Mouse (Mus musculus) telencephalon, adult 2 months (tissue): ENCODE results near the gene Prune2.

Source experiments
- DNase-seq: peaks from one replicate; pipeline ENCODE4 v3.0.0-alpha.2; 2011; ENCODE audit warnings: low read depth, low spot score

Prune2 gene

DNA sequence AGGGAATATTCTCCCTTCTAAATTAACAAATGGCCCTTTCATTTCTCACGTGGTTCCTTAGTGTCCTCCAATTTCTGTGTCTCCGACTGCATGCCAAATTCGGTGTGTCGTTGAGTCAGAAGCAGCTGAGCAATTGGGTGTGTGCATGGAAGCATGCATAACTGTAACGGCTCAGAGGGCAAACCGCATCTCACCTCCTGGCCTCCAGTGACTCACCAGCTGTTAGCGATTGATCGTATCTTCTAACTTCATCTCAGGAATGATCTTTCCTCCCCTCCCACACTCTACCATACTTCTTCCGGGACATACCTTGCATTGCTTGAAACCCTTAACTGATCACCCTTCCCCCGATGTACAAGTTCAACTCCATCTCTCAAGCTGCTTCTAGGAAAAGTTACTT lies 300.9 kb downstream of the Prune2 start:
- DNase-seq: no peak

DNA sequence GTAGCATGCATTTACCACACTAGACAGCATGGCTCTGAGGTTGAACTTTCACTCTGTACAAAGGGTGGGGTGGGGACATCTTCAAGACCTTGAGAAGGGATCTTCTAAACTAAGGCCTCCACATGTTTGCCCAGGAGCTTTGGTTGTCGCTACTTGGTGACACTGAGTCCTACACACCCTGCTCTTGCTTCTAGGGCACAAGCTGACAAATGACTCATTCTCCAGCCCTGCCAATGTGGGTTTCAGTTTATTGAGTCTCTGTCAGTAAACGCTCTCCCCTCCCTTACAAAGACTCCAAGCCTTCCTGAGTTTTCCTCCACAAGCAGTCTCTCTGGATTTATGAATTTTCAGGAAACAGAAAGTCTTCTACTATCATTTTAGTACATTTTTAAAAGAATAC lies 307.3 kb downstream of the Prune2 start:
- DNase-seq: no peak

DNA sequence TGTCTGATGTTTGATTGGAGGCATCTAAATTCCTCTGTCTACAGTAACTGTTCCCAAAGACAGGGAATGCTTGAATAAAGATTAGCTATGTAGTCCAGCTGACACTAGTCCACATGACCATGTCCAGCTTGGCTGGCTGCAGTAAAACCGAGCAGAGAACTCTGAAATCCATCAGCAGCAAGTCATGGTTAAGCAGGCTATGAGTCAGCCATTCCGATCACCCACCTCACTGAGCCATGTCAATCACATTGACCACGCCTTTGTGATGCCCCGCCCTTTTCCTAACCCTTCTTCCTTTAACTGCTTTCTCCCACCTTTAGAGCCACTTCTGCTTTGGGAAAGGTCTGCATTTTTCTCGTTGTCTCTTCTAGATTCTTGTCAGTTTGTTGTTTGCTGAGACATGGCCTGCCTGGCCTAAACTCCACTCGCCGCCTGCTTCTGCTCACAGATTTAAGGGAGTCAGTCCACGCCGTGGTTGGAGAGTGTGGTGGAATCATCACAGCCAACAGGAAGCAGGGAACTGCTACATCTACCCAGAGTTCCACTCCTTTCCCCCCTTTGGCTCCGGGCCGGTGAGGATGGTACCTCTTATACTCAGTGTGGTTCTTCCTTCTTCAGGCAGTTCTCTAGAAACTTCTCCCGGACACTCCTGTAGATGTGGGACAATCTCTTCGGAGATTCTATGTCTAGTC lies 307.9 kb downstream of the Prune2 start:
- DNase-seq: no peak

DNA sequence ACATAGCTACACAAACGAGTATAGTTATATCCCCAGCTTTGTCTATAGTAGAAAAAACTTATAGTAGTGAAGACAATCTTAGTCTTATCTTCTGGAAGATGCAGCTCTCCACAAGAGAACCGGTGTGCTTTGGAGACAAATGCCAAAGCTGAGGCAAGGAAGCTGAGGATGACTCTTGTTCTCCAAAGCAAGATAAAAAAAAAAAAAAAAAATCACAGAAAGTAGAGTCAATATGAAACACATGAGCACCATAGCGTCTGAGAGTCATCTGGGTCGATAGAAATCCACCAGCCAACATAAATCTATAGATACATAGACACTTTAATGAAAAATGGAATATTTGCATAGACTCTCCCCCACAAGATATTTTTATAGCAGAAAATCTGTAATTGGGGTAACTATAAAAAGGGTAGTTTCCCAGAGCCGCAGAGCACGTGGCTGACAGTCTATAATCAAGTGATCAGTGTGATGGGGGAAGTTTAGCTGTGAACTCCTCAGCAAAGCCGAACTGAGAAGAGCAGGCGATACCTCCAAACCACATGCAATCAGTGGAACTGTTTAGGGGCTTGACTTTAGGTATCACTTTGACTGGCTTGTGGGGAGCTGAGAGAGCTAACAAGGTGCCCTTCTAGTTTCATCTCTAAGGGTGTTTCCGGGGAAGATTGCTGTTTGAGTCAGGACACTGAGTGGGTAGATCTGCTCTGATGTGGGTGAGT lies 308.7 kb downstream of the Prune2 start:
- no peak for DNase-seq

DNA sequence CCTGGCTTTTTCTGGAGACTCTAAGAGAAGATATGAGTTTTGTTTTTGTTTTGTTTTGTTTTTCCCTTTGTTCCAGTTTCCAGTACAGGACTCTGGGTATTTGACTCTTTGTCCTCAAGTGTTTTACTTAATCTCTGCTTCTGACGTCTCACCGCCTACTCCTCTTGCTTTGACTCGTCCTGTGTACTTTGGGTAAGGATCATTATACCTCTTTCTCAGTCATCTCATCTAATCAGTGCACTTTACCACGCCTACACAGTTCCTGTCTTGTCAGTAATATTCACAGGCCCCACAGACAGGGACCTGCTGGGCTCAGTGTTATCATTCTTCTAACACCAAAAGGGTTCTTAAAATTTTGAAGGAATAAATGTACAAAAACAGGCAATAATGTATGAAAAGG lies 312.8 kb downstream of the Prune2 start:
- DNase-seq: no peak

DNA sequence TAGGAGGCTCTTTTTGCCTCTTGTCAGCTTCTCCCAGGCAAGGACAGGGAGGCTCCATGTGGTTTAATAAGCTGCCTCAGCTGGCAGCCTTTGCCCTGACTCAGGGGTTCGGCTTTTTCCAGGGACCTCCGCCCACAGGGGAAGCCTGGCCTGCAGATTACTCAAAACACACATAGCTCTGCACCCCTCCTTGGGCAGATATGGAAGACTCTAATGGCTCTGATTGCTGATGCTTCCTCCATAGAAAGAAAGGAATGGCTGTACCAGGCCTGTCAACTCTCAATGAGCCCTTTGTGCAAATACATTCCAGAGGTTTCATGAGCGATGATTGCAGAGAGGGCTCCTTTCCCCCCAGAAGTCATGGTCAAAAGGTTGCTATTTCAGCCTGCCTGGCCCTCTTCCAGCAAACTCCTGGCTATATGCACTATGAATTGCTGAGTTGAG lies 315.3 kb downstream of the Prune2 start:
- DNase-seq: no peak

DNA sequence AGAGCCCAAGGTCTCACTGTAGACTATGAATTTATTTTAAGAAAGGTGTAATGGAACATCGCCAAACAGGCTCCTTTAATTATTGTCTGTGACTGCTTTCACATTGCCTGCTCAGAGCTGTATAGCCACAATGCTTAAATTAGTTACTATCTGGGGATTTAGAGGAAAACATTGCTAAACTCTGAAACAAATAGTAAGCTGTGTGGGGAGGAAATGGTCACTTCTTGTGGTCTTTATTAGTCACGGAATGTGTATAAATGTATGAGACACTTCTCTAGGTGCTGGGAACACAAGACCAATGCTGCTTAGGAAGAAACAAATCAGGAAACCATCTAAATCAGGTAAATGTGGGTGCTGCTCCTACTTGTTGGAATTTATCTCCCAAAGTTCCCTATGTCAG lies 317.1 kb downstream of the Prune2 start:
- DNase-seq: no peak
